Mouse (Mus musculus) neural tube, embryonic 12.5 days (tissue): ENCODE results near the gene Pou6f2. TPM values are rescaled to one million over a fixed set of nuclear protein-coding genes. Genes with fewer than 3 reads are reported as not detected.

Experiments used
- ATAC-seq: fragments of 200-750 bp; cut with Nextera tagmentation; 2 replicates; pipeline ENCODE4 v1.8.0; 2017; ENCODE audit warnings: low read depth, mild to moderate bottlenecking, moderate TSS enrichment, moderate library complexity; ENCODE audit not compliant: low FRiP score
- H3K27ac ChIP-seq: fragments of 300-500 bp; sonication (generic); 2 replicates; pipeline ENCODE4 v1.5.1; 2016
- H3K27me3 ChIP-seq: fragments of 300-500 bp; sonication (generic); replicated peaks from 2 replicates; pipeline ENCODE4 v1.6.1; 2016; ENCODE audit warnings: mild to moderate bottlenecking
- H3K36me3 ChIP-seq: fragments of 300-500 bp; sonication (generic); 2 replicates; pipeline ENCODE4 v1.6.1; 2016; ENCODE audit warnings: mild to moderate bottlenecking
- H3K4me1 ChIP-seq: fragments of 300-500 bp; sonication (generic); 2 replicates; pipeline ENCODE4 v1.6.1; 2016
- H3K4me2 ChIP-seq: fragments of 300-500 bp; sonication (generic); replicated peaks from 2 replicates; pipeline ENCODE4 v1.6.1; 2016; ENCODE audit warnings: mild to moderate bottlenecking
- H3K4me3 ChIP-seq: fragments of 300-500 bp; sonication (generic); 2 replicates; pipeline ENCODE4 v1.5.1; 2016
- H3K9ac ChIP-seq: fragments of 300-500 bp; sonication (generic); 2 replicates; pipeline ENCODE4 v1.6.1; 2016; ENCODE audit warnings: mild to moderate bottlenecking
- H3K9me3 ChIP-seq: fragments of 300-500 bp; sonication (generic); 2 replicates; pipeline ENCODE4 v1.6.1; 2016; ENCODE audit warnings: mild to moderate bottlenecking
- WGBS: fragments of 180-500 bp; shearing (Covaris S2); methylation state at CpG from one replicate; pipeline ENCODE4 v1.1.7; 2016; 5-methylcytosine and 5-hydroxymethylcytosine counted together
- polyA plus RNA-seq: library from polyadenylated mRNA; unstranded; fragments of >200 nt; fragmentation: Nextera tagmentation; extraction: Ambion mirVana; gene quantifications from 2 replicates; pipeline ENCODE4 v1.2.1, GENCODE M21; 2016

Pou6f2 gene
- polyA plus RNA-seq, 1 experiment from 2014 or later = 7.3 TPM

DNA sequence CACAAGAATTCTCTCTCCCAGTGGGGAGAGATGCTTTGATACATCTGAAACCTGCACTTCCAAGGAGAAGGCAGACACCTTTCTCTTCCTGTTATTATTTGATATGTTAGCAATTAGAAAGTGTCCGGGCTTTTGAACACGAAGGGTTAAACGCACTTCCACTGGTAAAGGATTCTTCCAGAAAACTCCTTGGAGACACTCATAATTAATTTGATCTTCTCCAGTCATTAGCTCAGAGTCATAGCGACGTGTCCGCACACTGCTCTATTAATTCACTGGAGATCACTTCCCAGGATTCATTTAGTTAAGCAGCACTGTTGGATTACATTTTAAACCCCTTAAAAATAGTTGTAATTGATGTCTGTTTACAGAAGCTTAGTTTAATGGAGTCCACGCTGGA lies 88.5 kb downstream of the Pou6f2 start:
- Histone ChIP-seq H3K9me3 (no peaks in the 10 kb centered on the region), H3K36me3 (no peaks in the 10 kb centered on the region), H3K27ac (no peak overlapping the region), H3K4me2 (no peak overlapping the region), H3K4me3 (no peak overlapping the region), H3K27me3 (no peaks in the 10 kb centered on the region), H3K9ac (no peak overlapping the region), H3K4me1 (peaks cover 3% of the 10 kb centered on the region; the same call in 1 of the 2 replicates)
- WGBS = 63% methylated on average over 7 of the region's 7 CpGs
- no peak for ATAC-seq

DNA sequence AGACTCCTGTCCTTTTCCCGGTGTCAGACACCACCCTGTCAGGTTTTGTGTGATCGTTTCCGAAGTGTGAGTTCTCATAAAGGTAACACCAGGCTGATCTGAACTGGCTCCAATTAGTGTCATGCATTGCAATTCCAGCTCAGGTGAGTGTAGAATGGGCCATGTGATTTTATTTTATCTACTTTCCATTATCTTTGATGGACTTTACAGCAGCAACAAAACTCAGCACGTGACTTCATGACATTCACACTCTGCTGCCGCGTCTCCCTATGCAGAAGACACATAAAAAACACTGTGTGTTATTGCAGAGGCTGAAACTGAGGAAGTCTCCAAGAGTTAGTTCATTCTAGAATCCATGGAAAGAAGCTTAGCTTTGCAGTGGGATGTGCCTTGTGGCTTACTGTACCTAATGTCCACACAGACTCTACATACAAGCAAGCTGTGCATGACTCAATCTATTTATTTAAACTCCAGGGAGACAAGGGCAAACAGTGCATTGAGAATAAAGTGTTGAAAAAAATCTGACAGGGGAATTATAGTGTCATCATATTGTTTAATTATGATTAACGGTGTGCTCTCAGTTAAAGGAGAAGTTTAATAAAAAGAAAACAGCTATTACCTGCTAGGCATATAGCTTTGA lies 90.9 kb downstream of the Pou6f2 start:
- no peak overlapping the region for H3K27ac ChIP-seq
- no peaks in the 10 kb centered on the region for H3K36me3 ChIP-seq
- H3K9me3 ChIP-seq = no peaks in the 10 kb centered on the region
- H3K4me2 ChIP-seq = no peak overlapping the region
- ATAC-seq = no peak
- H3K27me3 ChIP-seq = no peaks in the 10 kb centered on the region
- 73% methylated on average over 7 of the region's 7 CpGs for WGBS
- H3K4me3 ChIP-seq = no peak overlapping the region
- H3K9ac ChIP-seq = no peak overlapping the region
- H3K4me1 ChIP-seq = no peaks in the 10 kb centered on the region

DNA sequence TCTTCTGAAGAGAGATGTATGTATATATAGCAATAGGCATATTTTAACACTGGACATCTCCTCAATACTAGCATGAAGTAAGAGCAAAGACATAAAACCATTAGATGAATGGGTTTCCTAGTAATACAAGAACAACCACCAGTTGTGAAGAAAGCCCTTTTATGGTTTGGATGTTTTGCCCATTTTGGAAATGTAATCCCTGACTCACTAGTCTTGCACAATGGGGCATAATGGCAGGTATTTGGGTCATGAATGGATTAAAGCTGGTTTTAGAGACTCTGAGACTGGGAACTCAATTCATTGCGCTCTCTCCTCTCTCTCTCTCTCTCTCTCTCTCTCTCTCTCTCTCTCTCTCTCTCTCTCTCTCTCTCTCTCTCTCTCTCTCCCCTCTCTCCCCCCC lies 97.5 kb downstream of the Pou6f2 start:
- Histone ChIP-seq H3K4me2 (no peak overlapping the region), H3K4me1 (no peaks in the 10 kb centered on the region), H3K4me3 (no peak overlapping the region), H3K9me3 (no peaks in the 10 kb centered on the region), H3K9ac (no peak overlapping the region), H3K27me3 (no peaks in the 10 kb centered on the region), H3K36me3 (no peaks in the 10 kb centered on the region), H3K27ac (no peak overlapping the region)
- WGBS = 92% methylated on average over 1 of the region's 1 CpGs
- ATAC-seq = no peak

DNA sequence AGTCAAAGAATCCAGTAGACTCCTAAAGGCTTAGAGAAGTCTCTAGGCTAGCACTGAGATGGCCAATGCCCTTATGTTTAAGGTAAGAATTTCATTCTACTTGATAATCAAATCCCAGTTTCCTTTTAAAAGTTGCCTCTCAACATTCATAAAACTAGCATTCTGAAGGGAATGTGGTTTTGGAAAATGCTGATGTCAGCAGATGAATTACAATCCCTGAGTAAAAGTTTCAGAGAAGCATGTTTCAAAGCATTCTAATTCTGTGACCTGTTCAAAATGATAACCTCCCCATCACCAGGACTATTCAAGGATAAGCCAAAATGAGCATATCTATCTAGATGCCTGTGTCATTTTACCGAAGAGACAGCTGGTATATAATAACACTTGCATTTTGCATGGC lies 104.0 kb downstream of the Pou6f2 start:
- 94% methylated on average over 1 of the region's 1 CpGs for WGBS

DNA sequence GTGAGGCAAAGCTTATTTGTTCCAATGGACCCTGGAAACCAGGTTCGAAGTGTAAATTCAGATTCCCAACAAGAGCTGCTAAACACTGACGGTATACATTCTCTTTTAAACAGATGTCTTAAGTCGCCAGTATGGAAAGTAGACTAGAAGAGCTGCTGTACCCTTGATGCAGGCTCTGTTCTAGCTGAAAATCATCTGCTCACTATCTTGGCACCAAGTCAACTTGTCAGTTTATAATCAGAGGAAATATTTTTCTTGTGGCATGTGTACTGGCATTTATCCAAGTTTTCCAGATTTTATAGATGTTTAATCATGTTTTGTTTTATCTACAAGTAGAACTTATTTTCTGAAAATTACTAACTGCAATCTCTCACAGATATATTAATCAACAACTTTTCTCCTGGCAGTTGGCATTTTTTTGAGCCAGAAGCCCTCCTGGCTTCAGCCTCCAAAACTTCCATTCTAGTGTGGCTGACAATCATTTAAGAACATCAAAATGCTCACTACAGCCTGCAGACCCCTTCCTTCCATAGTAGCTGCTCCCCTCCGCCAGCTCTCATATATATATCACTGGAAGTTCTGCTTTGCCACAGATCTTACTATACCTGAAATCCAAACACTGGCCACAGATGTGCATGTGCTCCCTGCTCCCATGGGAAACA lies 107.1 kb downstream of the Pou6f2 start:
- no peaks in the 10 kb centered on the region for H3K27me3 ChIP-seq
- H3K9me3 ChIP-seq = no peaks in the 10 kb centered on the region
- no peak overlapping the region for H3K27ac ChIP-seq
- no peak for ATAC-seq
- no peaks in the 10 kb centered on the region; the same call in 1 of the 2 replicates for H3K4me1 ChIP-seq
- no peak overlapping the region for H3K4me3 ChIP-seq
- no peak overlapping the region for H3K9ac ChIP-seq
- no peak overlapping the region for H3K4me2 ChIP-seq
- H3K36me3 ChIP-seq = no peaks in the 10 kb centered on the region
- 89% methylated on average over 4 of the region's 4 CpGs for WGBS

More for the DNA sequence above, 104.0 kb downstream of the Pou6f2 start:
- Histone ChIP-seq H3K4me3 (no peak overlapping the region), H3K9ac (no peak overlapping the region), H3K36me3 (no peaks in the 10 kb centered on the region), H3K27ac (no peak overlapping the region), H3K27me3 (no peaks in the 10 kb centered on the region), H3K4me1 (no peaks in the 10 kb centered on the region), H3K9me3 (no peaks in the 10 kb centered on the region), H3K4me2 (no peak overlapping the region)
- no peak for ATAC-seq

DNA sequence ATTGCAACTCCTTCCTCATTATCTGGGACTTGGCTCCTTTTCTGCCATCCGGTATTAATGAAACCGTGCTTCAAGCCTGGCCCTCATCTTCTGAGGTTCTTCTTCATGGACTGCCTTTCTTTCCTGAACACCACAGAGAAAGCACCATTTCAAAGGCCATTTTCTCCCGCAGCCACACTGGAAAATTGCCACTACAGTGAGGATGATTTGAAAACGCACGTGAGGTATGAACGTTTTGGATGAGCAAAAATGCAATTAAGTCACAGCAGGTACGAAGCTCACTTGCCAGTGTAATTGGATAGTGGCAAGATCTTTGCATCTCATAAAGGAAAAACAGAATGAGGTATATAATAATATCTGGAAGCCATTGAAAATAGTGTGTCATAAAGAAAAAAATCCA lies 110.0 kb downstream of the Pou6f2 start:
- no peaks in the 10 kb centered on the region; the same call in 1 of the 2 replicates for H3K4me1 ChIP-seq
- H3K36me3 ChIP-seq = no peaks in the 10 kb centered on the region
- no peak overlapping the region for H3K4me3 ChIP-seq
- H3K27ac ChIP-seq = no peak overlapping the region
- no peak overlapping the region for H3K4me2 ChIP-seq
- H3K27me3 ChIP-seq = no peaks in the 10 kb centered on the region
- H3K9me3 ChIP-seq = no peaks in the 10 kb centered on the region
- WGBS = 75% methylated on average over 7 of the region's 7 CpGs
- no peak overlapping the region for H3K9ac ChIP-seq
- ATAC-seq = no peak

DNA sequence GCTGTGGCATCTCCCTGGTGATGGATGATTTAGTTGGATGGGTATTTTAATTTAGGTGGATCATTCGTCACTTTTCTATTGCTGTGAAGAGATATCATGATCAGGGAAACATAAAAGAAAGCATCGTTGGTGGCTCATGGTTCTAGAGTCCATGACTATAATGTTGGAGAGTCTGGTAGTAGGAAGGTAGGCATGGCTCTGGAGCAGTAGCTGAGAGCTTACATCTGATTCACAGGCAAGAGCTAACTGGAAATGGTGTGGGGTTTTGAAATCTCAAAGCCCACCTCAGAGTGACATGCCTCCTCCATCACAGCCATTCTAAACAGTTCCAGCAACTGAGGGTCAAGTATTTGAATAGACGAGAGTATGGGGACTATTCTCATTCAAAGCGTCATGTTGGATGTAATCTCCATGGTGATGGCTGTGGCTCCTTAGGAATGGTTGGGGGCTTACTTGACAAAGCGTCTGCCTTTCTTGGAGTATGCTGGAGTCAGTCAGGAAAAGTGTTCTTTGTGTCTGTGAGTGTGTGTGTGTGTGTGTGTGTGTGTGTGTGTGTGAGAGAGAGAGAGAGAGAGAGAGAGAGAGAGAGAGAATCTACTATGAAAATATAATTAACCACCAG lies 115.0 kb downstream of the Pou6f2 start:
- peak; percentile 76 for ATAC-seq
- H3K27ac ChIP-seq = no peak overlapping the region
- no peaks in the 10 kb centered on the region for H3K9me3 ChIP-seq
- no peaks in the 10 kb centered on the region for H3K27me3 ChIP-seq
- no peak overlapping the region for H3K4me3 ChIP-seq
- no peak overlapping the region for H3K9ac ChIP-seq
- peaks cover 5% of the 10 kb centered on the region for H3K4me1 ChIP-seq
- no peak overlapping the region for H3K4me2 ChIP-seq
- no peaks in the 10 kb centered on the region for H3K36me3 ChIP-seq
- WGBS = 43% methylated on average over 5 of the region's 5 CpGs

DNA sequence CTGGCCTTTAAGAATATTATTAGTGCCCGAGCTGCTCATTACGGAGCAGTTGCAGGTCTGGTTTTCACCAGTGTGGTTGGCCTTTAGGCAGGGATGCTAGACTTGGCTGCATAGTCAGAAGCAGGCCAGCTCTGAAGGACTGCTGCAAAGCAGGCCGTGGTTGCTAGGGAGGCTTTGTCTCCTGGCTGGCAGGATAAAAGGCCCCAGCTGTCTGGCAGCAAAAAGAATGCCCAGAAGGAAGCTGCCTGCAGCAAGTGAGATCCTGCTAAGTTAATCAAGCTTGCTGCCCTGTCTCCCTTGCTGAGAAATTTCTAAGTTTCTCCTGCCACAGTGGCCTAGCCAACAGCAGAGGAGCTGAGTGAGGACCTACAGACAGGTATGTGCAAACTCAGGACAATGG lies 116.4 kb downstream of the Pou6f2 start:
- peak; percentile 86 for ATAC-seq
- H3K27ac ChIP-seq = no peak overlapping the region
- H3K9me3 ChIP-seq = no peaks in the 10 kb centered on the region
- no peak overlapping the region for H3K4me2 ChIP-seq
- no peaks in the 10 kb centered on the region for H3K27me3 ChIP-seq
- 18% methylated on average over 3 of the region's 3 CpGs for WGBS
- no peak overlapping the region for H3K4me3 ChIP-seq
- H3K36me3 ChIP-seq = no peaks in the 10 kb centered on the region
- no peak overlapping the region for H3K9ac ChIP-seq
- peaks cover 5% of the 10 kb centered on the region for H3K4me1 ChIP-seq

DNA sequence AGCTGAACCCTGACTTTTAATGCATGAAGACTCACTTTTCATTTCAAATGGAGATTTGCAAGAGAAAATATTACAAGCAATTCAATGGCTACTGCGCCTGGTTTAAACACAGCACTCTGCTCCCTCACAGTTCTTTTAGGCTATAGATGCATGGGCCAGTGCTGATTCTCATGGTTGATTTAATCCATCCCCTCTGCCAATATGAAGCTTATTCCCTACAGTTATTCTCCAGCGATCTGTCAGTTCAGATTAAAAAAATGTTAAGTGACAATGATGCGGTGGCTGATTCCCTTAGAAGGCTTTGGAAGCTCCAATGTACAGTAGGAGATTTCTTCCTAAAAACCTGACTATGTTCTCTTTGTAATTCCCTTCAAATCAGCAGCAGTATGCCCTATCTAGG lies 144.4 kb downstream of the Pou6f2 start:
- H3K4me2 ChIP-seq = no peak overlapping the region
- H3K36me3 ChIP-seq = no peaks in the 10 kb centered on the region
- H3K9me3 ChIP-seq = no peaks in the 10 kb centered on the region
- ATAC-seq = no peak
- H3K27ac ChIP-seq = no peak overlapping the region
- no peak overlapping the region for H3K9ac ChIP-seq
- 90% methylated on average over 3 of the region's 3 CpGs for WGBS
- no peaks in the 10 kb centered on the region for H3K4me1 ChIP-seq
- H3K4me3 ChIP-seq = no peak overlapping the region
- no peaks in the 10 kb centered on the region for H3K27me3 ChIP-seq

DNA sequence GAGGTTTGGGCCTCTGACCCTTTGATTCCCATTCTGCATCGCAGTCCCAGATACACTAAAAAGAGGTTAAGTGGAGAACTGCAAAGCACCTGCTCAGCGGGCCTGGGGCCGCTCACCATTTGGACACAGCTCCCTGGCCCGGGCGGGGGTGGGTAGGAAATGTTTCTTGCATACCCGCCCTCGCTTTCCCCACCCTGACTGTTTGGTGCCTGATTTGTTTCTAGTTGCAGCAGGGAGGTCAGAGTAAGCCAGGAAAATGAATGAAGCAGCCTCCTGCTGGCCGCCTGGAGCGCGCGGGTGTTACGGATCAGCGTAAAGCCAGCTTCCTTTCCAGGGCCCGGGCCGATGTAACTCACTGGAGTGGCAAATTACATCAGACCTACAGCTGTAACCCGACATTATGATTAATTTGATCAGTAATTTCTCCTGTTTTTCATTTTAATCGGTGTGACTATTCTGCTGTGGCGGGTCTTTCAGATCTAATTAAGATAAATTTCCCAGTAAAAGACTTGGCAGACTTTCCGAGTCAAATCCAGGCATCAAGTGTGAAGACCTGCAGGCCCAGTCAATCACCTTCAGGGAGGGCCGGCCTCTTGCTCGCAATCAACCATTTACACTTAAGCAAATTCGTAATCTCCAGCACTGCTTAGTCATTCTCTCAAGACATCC lies 178.8 kb downstream of the Pou6f2 start:
- Histone ChIP-seq H3K9me3 (no peaks in the 10 kb centered on the region), H3K4me3 (no peak overlapping the region), H3K9ac (no peak overlapping the region), H3K4me2 (peak overlapping the region; percentile 47), H3K4me1 (peaks cover 6% of the 10 kb centered on the region), H3K27ac (no peak overlapping the region), H3K36me3 (no peaks in the 10 kb centered on the region), H3K27me3 (0 out of 2 replicates have a peak, but pooled peaks cover 3% of the 10 kb centered on the region)
- peak; percentile 95 for ATAC-seq
- WGBS = 6% methylated on average over 22 of the region's 22 CpGs

DNA sequence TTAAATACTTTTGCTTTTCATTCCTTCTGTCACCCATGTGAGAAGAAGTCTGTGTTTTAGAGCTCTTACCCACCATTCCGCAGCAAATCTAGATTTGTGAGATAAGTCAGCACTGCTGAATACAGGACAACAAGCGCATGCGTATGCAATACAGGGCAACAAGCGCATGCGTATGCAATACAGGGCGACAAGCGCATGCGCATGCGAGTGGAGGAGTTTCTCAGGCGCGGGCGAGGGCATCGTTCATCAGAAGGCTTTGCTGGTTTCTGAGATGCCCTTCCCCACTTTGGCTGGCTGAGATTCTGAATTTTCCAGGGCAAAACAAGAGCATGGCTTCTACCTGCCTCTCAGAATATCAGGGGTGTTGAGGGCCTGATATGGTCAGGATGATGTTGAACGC lies 186.2 kb downstream of the Pou6f2 start:
- H3K27me3 ChIP-seq = no peaks in the 10 kb centered on the region
- no peaks in the 10 kb centered on the region for H3K4me1 ChIP-seq
- no peak overlapping the region for H3K9ac ChIP-seq
- H3K9me3 ChIP-seq = no peaks in the 10 kb centered on the region
- no peak overlapping the region for H3K4me2 ChIP-seq
- no peaks in the 10 kb centered on the region for H3K36me3 ChIP-seq
- no peak overlapping the region for H3K27ac ChIP-seq
- WGBS = 94% methylated on average over 14 of the region's 14 CpGs
- no peak for ATAC-seq
- H3K4me3 ChIP-seq = no peak overlapping the region

DNA sequence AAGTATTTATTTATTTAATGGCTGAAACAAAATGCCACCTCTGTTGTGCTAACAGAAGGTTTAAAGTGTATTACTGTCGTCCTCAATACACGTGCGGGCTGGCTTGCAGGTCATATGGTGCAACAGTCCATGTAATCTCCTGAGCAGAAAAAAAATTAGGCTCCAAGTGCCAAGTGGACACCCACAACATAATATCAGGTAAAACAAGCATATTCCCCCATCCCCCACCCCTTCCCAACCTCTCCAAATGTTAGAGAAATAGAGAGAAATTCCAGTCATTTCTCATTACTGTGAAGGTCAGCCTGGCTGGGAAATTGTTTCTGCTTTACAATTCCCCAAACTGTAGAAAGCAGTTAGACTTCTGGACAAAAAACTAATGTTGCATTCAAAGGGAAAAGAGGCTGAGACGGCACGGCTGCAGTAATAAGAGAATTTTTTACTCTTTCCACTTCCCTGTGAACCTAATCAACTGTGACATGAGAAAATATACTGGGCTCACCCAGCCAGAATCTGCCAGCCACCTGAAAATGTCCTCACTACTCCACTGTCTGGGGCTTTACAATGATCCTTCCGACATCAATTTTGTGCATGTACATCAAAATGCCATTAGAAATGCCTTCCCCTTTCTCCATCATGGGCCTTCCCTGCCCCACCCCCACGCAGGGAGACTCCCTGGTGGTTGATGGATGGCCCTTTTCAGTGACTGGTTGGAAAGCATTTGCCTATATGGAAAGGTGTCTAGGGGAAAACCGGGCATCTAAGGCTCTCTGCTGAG lies 192.8 kb downstream of the Pou6f2 start:
- peaks cover 14% of the 10 kb centered on the region; the same call in 1 of the 2 replicates for H3K4me1 ChIP-seq
- H3K27me3 ChIP-seq = no peaks in the 10 kb centered on the region
- H3K27ac ChIP-seq = no peak overlapping the region
- no peaks in the 10 kb centered on the region for H3K36me3 ChIP-seq
- H3K9ac ChIP-seq = no peak overlapping the region
- peak overlapping the region; percentile 27 for H3K4me2 ChIP-seq
- ATAC-seq = peak; percentile 71
- H3K4me3 ChIP-seq = no peak overlapping the region
- no peaks in the 10 kb centered on the region for H3K9me3 ChIP-seq
- WGBS = 34% methylated on average over 8 of the region's 8 CpGs
